Mouse (Mus musculus): Measurements from ENCODE around the gene Gp1ba.

- TF ChIP-seq CTCF (IDR thresholded peaks at IDR 0.05 in 2 of 3, conservative IDR thresholded peaks at IDR 0.05 in 1 of 3; ENCODE audit: control insufficient read depth in 1 of 3, insufficient read depth in 1 of 3, low read depth in 2 of 3, low read length in 3 of 3, poor library complexity in 1 of 3, severe bottlenecking in 1 of 3) (no peak; a peak in 2 of 6 replicates), MYC (IDR thresholded peaks at IDR 0.05; ENCODE audit: low read depth, low read length) (no peak; the same call in 1 of the 2 replicates), MEF2A (IDR thresholded peaks at IDR 0.05; ENCODE audit: extremely low read depth, insufficient replicate concordance, low read depth, low read length, poor library complexity, severe bottlenecking) (no peak), ELF1 (IDR thresholded peaks at IDR 0.05; ENCODE audit: low read depth, low read length) (peak; percentile 84), NELFE (IDR thresholded peaks at IDR 0.05; ENCODE audit: low read depth, low read length) (peak; percentile 97)
These were observed 8.0 kb downstream of the Gp1ba start, which contains the start of the genes Rnf167 and Slc25a11 for GRCm38 (mm10) chr11:70646691-70647650.
